Mouse (Mus musculus): ENCODE results near the gene Ptpn13. TPM values are rescaled to one million over a fixed set of nuclear protein-coding genes. Genes with fewer than 3 reads are reported as not detected.

The Ptpn13 gene
- polyA plus RNA-seq, 1 experiment from 2014 or later: 15.1 TPM

DNA sequence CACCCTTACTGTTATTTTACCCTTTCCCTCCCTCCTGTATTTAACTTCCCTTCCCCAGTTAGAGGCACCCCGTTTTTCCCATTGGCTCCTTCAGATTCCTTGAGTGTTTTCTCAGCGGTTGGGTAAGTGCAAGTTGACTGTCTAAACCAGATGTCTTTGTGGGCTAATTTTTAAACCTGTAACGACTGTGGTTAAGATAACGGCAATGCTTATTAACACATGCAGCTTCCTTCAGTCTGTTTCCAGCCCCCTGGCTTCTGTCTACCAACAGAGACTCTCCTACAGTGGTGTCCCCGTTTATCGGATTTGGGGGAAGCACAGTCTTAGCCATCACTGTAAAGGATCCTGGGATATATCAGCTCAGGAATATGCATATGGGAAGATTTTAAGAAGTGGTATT, 35.9 kb downstream of the Ptpn13 start:
- no peak for ATAC-seq (ENCODE audit: insufficient number of reproducible peaks, low FRiP score)
- Histone ChIP-seq H3K9ac (no peak overlapping the region), H3K9me3 (replicated peaks) (no peaks in the 10 kb centered on the region), H3K27me3 (replicated peaks) (no peaks in the 10 kb centered on the region), H3K36me3 (no peaks in the 10 kb centered on the region), H3K4me2 (no peak overlapping the region), H3K4me3 (no peak overlapping the region), H3K27ac (ENCODE audit: poor library complexity, severe bottlenecking) (no peak overlapping the region), H3K4me1 (replicated peaks) (peaks cover 24% of the 10 kb centered on the region)
- 80% methylated on average over 6 of the region's 6 CpGs for WGBS

DNA sequence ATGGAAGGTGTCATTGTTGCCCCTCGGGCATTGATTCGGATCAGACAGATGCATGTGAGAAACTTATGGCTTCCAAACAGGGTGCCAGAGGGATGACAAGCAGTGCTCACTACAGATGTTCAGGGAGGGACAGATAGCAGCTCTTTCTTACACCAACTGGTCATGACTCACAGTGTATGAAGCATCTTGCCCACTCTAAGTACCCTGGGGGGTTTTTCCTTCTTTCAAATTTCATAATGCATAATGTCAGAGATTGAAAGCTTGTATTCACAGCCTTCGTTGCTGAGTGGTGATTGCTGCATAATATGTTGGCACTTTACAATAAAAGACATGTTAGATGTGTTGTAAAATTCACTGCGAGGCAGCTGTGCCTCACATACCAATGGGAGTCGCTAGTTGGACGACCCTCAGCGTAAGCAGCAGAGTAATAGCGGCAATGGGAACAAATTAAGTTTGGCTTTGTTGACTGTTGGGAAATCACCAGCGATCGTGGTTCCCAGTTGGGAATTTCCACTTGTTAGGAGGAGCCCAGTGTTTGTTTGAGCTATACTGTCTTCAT, 38.7 kb downstream of the Ptpn13 start:
- no peak for ATAC-seq (ENCODE audit: insufficient number of reproducible peaks, low FRiP score)
- no peaks in the 10 kb centered on the region for H3K27me3 ChIP-seq (replicated peaks)
- no peak overlapping the region for H3K9ac ChIP-seq
- no peak overlapping the region for H3K4me2 ChIP-seq
- H3K27ac ChIP-seq (ENCODE audit: poor library complexity, severe bottlenecking): no peak overlapping the region
- WGBS: 88% methylated on average over 10 of the region's 10 CpGs
- H3K4me3 ChIP-seq: no peak overlapping the region
- H3K4me1 ChIP-seq (replicated peaks): peaks cover 19% of the 10 kb centered on the region
- no peaks in the 10 kb centered on the region for H3K36me3 ChIP-seq
- H3K9me3 ChIP-seq (replicated peaks): no peaks in the 10 kb centered on the region

GRCm38 (mm10) chr5:103464329-103464728, 39.3 kb downstream of the Ptpn13 start:
- H3K27me3 ChIP-seq (replicated peaks): no peaks in the 10 kb centered on the region
- WGBS: 55% methylated on average over 4 of the region's 4 CpGs
- no peak for ATAC-seq (ENCODE audit: insufficient number of reproducible peaks, low FRiP score)
- H3K4me1 ChIP-seq (replicated peaks): peaks cover 14% of the 10 kb centered on the region
- no peak overlapping the region for H3K9ac ChIP-seq
- no peak overlapping the region for H3K27ac ChIP-seq (ENCODE audit: poor library complexity, severe bottlenecking)
- H3K4me3 ChIP-seq: no peak overlapping the region
- no peak overlapping the region for H3K4me2 ChIP-seq
- no peaks in the 10 kb centered on the region for H3K36me3 ChIP-seq
- no peaks in the 10 kb centered on the region for H3K9me3 ChIP-seq (replicated peaks)

GRCm38 (mm10) chr5:103464771-103465170, 39.8 kb downstream of the Ptpn13 start:
- WGBS: 81% methylated on average over 10 of the region's 10 CpGs
- Histone ChIP-seq H3K9ac (no peak overlapping the region), H3K4me3 (no peak overlapping the region), H3K9me3 (replicated peaks) (no peaks in the 10 kb centered on the region), H3K4me1 (replicated peaks) (peaks cover 14% of the 10 kb centered on the region), H3K36me3 (no peaks in the 10 kb centered on the region), H3K27me3 (replicated peaks) (no peaks in the 10 kb centered on the region), H3K27ac (ENCODE audit: poor library complexity, severe bottlenecking) (no peak overlapping the region), H3K4me2 (no peak overlapping the region)
- ATAC-seq (ENCODE audit: insufficient number of reproducible peaks, low FRiP score): no peak

GRCm38 (mm10) chr5:103472670-103473069, 47.7 kb downstream of the Ptpn13 start:
- Histone ChIP-seq H3K4me2 (no peak overlapping the region), H3K27me3 (replicated peaks) (no peaks in the 10 kb centered on the region), H3K4me1 (replicated peaks) (peaks cover 6% of the 10 kb centered on the region), H3K9ac (no peak overlapping the region), H3K4me3 (no peak overlapping the region), H3K27ac (ENCODE audit: poor library complexity, severe bottlenecking) (no peak overlapping the region), H3K9me3 (replicated peaks) (no peaks in the 10 kb centered on the region), H3K36me3 (no peaks in the 10 kb centered on the region)
- WGBS: 73% methylated on average over 5 of the region's 5 CpGs
- ATAC-seq (ENCODE audit: insufficient number of reproducible peaks, low FRiP score): no peak

DNA sequence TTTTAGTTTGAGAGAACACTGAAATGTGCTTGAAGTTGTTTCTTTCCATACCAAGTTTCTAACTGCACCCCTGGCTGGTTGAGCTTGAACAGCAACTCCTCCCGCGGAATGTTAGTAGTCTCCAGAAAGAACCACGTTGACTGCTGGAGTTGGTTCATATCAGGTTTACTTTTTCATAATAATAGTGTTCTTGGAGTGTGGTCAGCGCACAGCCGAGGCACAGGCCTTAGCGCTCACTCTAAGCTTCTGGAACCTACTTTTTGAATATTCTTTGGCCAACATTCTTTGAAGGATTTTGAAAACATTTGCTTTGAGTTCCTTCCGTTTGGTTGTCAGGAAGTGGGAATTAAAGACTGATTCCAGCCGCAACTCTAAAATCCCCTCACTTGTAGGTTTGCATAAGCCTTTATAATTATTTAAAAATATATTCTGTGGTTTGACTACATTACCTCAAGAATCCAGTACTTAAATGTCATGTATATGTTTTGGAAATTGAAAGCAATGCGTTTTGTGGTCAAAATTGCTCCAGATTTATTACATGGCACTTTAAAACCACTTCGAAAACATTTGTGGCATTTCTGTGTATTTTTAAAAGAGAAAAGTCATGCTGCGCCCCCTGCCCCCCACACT, 48.6 kb downstream of the Ptpn13 start:
- no peak overlapping the region for H3K9ac ChIP-seq
- H3K4me1 ChIP-seq (replicated peaks): peaks cover 6% of the 10 kb centered on the region
- no peak for ATAC-seq (ENCODE audit: insufficient number of reproducible peaks, low FRiP score)
- no peaks in the 10 kb centered on the region for H3K9me3 ChIP-seq (replicated peaks)
- no peak overlapping the region for H3K27ac ChIP-seq (ENCODE audit: poor library complexity, severe bottlenecking)
- H3K27me3 ChIP-seq (replicated peaks): no peaks in the 10 kb centered on the region
- WGBS: 84% methylated on average over 11 of the region's 11 CpGs
- H3K4me2 ChIP-seq: no peak overlapping the region
- no peak overlapping the region for H3K4me3 ChIP-seq
- H3K36me3 ChIP-seq: no peaks in the 10 kb centered on the region

- H3K27me3 ChIP-seq (replicated peaks): no peaks in the 10 kb centered on the region
- no peak overlapping the region for H3K9ac ChIP-seq
- no peak overlapping the region for H3K27ac ChIP-seq (ENCODE audit: poor library complexity, severe bottlenecking)
- H3K36me3 ChIP-seq: no peaks in the 10 kb centered on the region
- no peak overlapping the region for H3K4me2 ChIP-seq
- no peaks in the 10 kb centered on the region for H3K9me3 ChIP-seq (replicated peaks)
- no peak for ATAC-seq (ENCODE audit: insufficient number of reproducible peaks, low FRiP score)
- 84% methylated on average over 4 of the region's 4 CpGs for WGBS
- no peak overlapping the region for H3K4me3 ChIP-seq
- peaks cover 6% of the 10 kb centered on the region for H3K4me1 ChIP-seq (replicated peaks)
Observed at GRCm38 (mm10) chr5:103474259-103474658, 49.3 kb downstream of the Ptpn13 start.

- Histone ChIP-seq H3K36me3 (peaks cover 7% of the 10 kb centered on the region; the same call in 1 of the 2 replicates), H3K4me3 (no peak overlapping the region), H3K9me3 (replicated peaks) (no peaks in the 10 kb centered on the region), H3K9ac (no peak overlapping the region), H3K4me2 (no peak overlapping the region), H3K27me3 (replicated peaks) (no peaks in the 10 kb centered on the region), H3K4me1 (replicated peaks) (peaks cover 6% of the 10 kb centered on the region), H3K27ac (ENCODE audit: poor library complexity, severe bottlenecking) (no peak overlapping the region)
- 66% methylated on average over 5 of the region's 5 CpGs for WGBS
- no peak for ATAC-seq (ENCODE audit: insufficient number of reproducible peaks, low FRiP score)
Observed at GRCm38 (mm10) chr5:103475503-103475902, 50.5 kb downstream of the Ptpn13 start.

DNA sequence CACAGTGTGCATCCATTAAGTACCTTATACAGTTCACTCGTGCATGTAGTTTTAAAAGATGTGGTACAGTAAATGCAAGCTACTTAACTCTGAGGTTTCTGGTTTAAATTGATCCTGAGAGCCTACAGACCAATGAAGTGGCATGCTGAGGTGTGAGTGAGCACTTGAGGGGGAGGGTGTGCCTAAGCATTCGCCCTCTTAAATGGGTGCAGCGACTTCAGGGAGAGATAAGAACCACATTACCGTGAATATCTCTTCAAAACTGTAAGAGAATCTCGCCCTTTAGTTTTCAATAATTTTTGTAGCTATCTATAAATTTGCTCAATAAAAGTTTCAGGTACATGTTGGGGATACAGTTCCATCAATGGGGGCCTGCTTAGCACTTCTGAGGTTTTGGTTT, 54.5 kb downstream of the Ptpn13 start:
- Histone ChIP-seq H3K9ac (no peak overlapping the region), H3K36me3 (peaks cover 7% of the 10 kb centered on the region; the same call in 1 of the 2 replicates), H3K9me3 (replicated peaks) (no peaks in the 10 kb centered on the region), H3K4me2 (no peak overlapping the region), H3K27ac (ENCODE audit: poor library complexity, severe bottlenecking) (no peak overlapping the region), H3K27me3 (replicated peaks) (no peaks in the 10 kb centered on the region), H3K4me3 (no peak overlapping the region), H3K4me1 (replicated peaks) (peaks cover 12% of the 10 kb centered on the region)
- no peak for ATAC-seq (ENCODE audit: insufficient number of reproducible peaks, low FRiP score)
- 87% methylated on average over 5 of the region's 5 CpGs for WGBS

- 45% methylated on average over 2 of the region's 2 CpGs for WGBS
- Histone ChIP-seq H3K36me3 (peaks cover 7% of the 10 kb centered on the region; the same call in 1 of the 2 replicates), H3K27ac (ENCODE audit: poor library complexity, severe bottlenecking) (0 out of 2 replicates have a peak overlapping the region, but pooled peaks have one; percentile 23), H3K9me3 (replicated peaks) (no peaks in the 10 kb centered on the region), H3K4me2 (no peak overlapping the region), H3K27me3 (replicated peaks) (no peaks in the 10 kb centered on the region), H3K4me3 (no peak overlapping the region), H3K4me1 (replicated peaks) (peaks cover 6% of the 10 kb centered on the region), H3K9ac (no peak overlapping the region)
- no peak for ATAC-seq (ENCODE audit: insufficient number of reproducible peaks, low FRiP score)
Observed at GRCm38 (mm10) chr5:103481222-103481621, 56.2 kb downstream of the Ptpn13 start.

- no peak overlapping the region for H3K4me2 ChIP-seq
- 81% methylated on average over 7 of the region's 7 CpGs for WGBS
- no peak overlapping the region for H3K9ac ChIP-seq
- no peak overlapping the region for H3K27ac ChIP-seq (ENCODE audit: poor library complexity, severe bottlenecking)
- no peak for ATAC-seq (ENCODE audit: insufficient number of reproducible peaks, low FRiP score)
- H3K4me3 ChIP-seq: no peak overlapping the region
- peaks cover 7% of the 10 kb centered on the region for H3K4me1 ChIP-seq (replicated peaks)
- H3K36me3 ChIP-seq: no peaks in the 10 kb centered on the region
- H3K9me3 ChIP-seq (replicated peaks): no peaks in the 10 kb centered on the region
- H3K27me3 ChIP-seq (replicated peaks): no peaks in the 10 kb centered on the region
Observed at GRCm38 (mm10) chr5:103487001-103487400, 62.0 kb downstream of the Ptpn13 start.

GRCm38 (mm10) chr5:103490964-103491363, 66.0 kb downstream of the Ptpn13 start:
- 54% methylated on average over 8 of the region's 8 CpGs for WGBS
- no peak overlapping the region for H3K4me2 ChIP-seq
- H3K4me3 ChIP-seq: no peak overlapping the region
- no peak overlapping the region for H3K9ac ChIP-seq
- ATAC-seq (ENCODE audit: insufficient number of reproducible peaks, low FRiP score): no peak
- H3K36me3 ChIP-seq: no peaks in the 10 kb centered on the region
- H3K27me3 ChIP-seq (replicated peaks): no peaks in the 10 kb centered on the region
- H3K9me3 ChIP-seq (replicated peaks): no peaks in the 10 kb centered on the region
- no peak overlapping the region for H3K27ac ChIP-seq (ENCODE audit: poor library complexity, severe bottlenecking)
- peaks cover 7% of the 10 kb centered on the region for H3K4me1 ChIP-seq (replicated peaks)

Data from heart, embryonic 12.5 days (tissue).